Mouse (Mus musculus) retina, embryonic 14.5 days (tissue): ENCODE measurements around the gene Tgfb1.

Experiments
- DNase-seq: peaks from one replicate; pipeline ENCODE4 v3.0.0-alpha.2; 2015; ENCODE audit warnings: low spot score

The Tgfb1 gene

DNA sequence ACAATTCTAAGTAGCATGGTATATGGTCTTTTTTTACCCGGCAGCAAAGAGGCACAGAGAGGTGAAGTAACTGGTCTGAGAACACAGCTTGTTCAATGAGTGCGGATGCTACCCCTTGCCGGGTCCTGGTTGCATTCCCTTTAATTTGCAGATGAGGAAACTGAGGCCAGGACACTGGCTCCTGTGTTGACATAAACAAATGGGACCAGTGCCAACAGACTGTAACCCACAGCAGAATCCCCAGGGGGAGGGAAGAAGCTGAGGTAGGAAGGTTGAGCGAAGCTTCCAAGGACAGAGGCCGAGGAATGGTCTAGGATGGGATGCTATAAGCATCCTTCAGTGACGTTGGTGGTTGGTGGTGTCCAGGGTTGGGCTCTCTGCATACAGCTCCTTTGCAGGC lies 11.4 kb upstream of the Tgfb1 start:
- no peak for DNase-seq

DNA sequence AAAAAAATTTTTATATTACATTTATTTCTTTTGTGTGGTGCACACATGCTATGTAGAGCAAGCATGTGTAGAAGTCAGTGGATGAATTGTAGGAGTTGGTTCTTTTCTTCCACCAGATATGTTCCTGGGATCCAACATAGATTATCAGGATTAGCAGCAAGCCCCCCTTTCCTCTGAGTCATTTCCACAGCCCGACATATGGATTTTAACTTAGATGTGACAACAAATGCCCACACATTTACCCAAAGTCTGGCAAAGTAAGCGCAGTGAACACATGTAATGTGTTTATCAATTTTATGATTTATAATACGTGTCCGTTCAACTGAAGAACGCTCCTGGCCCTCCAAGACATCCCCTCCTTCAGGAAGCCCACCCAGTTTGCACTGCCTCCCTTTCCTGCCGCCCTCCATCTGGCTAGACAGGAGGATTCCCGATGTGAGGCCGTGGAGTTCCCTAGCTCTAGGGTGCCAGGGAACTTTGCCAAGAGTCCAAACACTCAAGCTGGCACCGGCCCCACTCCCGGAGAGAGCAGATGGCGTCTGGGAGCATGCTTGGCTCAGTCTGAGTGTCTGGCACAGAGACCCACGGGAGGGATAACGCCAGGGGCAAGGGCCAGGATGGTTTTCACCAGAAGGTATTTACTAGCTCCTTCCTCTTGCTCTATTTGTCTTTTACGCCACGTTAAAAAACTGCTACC lies 10.6 kb upstream of the Tgfb1 start:
- no peak for DNase-seq

DNA sequence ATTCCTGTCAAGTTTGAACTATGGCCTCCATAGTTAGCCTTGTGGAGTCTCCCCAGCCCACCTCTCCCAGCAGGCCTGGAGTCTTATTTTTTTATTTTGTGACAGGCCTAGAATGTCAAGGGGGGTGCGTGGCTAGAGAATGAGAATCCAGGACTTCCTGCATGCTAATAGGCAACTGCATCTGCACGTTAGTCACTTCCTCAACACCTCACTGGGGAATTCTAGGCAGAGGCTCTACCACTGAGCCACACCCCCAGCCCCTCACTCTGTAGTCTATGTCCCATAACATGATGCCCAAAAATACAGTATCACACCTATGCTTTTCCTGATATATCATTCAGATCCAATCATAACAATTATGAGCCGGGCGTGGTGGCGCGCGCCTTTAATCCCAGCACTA lies 9.8 kb upstream of the Tgfb1 start:
- no peak for DNase-seq

DNA sequence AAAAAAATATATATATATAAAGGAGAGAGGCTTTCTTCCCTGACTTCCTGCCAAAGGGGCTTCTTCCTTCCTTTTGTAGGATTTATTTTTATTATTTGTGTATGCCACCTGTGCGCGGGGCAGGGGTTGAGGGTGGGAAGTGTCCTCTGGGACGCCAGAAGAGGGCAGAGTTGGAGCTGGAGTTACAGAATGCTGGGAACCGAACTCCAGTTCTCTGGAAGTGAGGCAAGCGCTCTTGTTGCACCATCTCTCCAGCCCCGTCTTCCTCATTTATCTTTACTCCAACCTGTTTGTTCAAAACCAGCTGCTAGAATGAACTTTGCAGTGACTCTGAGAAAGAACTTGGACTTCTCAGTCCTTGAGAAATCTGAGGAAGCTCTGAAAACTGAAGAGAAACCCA lies 6.8 kb upstream of the Tgfb1 start:
- DNase-seq = no peak

DNA sequence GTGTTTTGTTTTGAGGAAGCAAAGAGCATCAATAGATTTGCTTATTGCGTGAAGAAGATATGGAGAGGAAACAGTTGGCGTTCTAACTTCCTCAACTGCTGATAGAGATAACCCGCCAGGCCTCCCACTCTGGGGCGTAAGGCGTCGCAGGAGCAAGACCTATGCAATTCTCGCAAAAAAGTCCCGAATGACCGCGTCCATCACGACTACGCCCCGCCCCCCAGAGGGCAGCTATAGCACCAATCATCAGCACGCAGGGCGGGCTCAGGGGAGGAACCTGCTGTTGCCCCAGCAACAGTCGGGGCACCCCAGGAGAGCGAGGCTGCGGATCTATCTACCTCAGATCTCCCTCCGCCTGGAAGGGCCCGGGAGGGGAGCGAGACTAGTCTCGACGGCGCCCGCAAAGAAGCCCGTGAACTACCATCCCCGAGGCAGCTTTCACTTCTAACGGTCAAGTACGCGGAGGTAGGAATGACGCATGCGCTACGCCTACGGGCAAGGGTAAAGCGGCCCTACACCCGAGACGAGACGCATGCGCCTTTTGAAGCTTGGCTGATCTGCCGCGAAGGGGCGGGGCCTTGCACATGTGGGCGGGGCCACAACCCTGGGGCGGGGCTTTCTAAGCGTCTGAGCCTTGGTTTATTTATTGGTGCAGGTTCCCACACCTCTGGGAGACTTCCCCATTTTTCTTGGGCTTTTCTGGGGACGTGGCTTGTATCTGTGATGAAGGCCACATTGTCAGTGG lies 6.1 kb upstream of the Tgfb1 start, which contains the start of gene B9d2:
TSS of gene B9d2 (plus strand) at position 267 of the 745 bp plus-strand sequence.
- peak; percentile 97 for DNase-seq

GRCm38 (mm10) chr7:25681341-25682231 lies 5.2 kb upstream of the Tgfb1 start:
- no peak for DNase-seq

DNA sequence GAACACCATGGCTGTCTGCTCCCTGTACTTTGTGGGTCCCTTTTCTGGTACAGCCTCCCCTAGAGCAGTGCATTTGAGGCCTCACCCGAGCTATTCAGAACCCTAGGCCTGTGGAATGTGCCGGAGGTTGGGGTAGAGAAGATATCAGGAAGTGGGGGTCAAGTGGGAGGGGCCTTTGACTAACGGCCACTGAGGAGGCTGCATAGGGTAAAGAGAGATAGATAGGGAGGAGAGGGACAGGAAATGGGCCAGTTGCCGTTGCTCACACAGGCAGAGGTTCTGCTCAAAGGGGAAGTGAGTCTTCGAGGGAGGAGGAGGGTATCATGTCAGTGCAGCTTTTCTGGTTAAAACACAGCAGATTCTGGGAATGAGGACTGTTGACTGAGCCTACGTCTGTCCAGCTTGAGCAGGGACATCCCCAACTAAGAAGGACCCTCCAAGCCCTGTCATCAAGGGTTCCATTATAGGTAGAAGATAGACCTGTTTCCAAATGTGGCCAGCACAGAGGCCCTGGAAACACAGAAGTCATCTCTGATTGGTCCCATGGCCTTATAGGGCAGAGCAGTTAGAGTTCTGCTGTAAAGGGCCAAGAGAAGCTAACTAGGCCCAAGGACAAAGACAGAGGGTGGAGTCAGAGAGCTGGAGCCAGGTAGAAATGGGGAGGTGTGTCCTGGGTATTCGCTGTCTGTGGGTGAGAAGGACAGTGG lies 3.2 kb upstream of the Tgfb1 start:
- no peak for DNase-seq

DNA sequence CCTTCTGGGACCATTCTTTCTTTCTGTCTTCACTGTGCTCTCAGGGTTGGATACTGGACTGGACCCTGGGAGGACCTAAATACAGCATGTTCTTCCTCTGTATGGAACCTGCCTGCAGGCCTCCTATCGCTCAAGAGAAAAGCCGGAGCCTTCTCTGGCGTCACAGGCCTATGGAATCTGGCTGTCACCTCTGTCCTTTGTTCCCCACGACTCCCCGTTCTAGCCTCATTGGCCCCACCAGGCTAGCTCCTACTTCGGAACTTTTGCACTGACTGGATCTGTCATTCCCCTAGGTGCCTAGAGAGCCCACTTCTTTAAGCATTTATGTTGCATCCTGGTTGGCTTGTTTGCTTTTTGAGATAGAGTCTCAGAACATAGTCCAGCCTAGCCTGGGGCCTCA lies 2.1 kb upstream of the Tgfb1 start:
- no peak for DNase-seq

- no peak for DNase-seq
These were observed 804 bp upstream of the Tgfb1 start for GRCm38 (mm10) chr7:25685926-25686470.

DNA sequence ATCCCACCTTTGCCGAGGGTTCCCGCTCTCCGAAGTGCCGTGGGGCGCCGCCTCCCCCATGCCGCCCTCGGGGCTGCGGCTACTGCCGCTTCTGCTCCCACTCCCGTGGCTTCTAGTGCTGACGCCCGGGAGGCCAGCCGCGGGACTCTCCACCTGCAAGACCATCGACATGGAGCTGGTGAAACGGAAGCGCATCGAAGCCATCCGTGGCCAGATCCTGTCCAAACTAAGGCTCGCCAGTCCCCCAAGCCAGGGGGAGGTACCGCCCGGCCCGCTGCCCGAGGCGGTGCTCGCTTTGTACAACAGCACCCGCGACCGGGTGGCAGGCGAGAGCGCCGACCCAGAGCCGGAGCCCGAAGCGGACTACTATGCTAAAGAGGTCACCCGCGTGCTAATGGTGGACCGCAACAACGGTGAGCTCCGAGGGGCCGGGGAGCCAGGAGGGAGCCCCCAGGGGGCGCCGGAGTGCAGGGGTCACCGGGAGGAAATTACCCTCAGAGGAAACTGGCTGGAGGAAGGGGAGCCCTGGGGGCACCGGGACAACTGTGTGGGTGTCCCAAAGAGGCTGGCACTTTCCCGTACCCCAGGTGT lies 1.1 kb downstream of the Tgfb1 start:
- DNase-seq = peak; percentile 52

GRCm38 (mm10) chr7:25688810-25689586 lies 2.2 kb downstream of the Tgfb1 start:
- peak; percentile 53 for DNase-seq

- DNase-seq = no peak
These were observed 2.8 kb downstream of the Tgfb1 start for GRCm38 (mm10) chr7:25689603-25690021.

- DNase-seq = no peak
These were observed 3.2 kb downstream of the Tgfb1 start for GRCm38 (mm10) chr7:25690051-25690450.

DNA sequence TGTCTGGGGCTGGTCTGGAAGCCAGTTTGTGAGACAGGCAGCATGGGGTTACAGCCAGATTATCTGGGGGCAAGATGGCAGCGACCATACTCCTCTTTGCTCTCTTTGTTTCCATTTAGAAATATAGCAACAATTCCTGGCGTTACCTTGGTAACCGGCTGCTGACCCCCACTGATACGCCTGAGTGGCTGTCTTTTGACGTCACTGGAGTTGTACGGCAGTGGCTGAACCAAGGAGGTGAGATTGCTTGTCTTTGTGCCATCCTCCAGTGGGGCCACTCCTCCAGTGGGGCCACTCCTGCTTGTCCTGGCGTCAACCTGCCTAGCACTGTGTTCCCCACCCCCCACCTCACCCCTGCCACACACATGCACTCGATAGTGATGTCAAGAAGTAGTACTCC lies 7.3 kb downstream of the Tgfb1 start:
- DNase-seq = no peak

DNA sequence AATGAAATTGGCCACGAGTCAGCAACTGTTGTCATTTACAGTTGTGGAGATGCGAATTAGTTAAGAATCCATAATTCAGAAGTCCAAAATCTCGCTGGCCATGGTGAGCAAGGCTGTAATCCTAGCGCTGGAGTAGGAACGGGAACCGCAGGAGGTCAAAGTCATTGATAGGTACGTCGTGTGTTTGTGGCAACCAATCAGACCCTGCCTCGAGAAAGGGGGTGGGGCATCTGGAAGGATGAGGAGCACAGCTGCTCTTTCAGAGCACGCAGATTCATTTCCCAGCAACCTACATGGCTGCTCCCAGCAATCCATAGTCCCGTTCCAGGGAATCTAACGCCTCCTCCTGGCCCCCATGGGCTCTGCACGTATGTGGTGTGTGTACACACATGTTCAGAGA lies 13.0 kb downstream of the Tgfb1 start:
- no peak for DNase-seq

DNA sequence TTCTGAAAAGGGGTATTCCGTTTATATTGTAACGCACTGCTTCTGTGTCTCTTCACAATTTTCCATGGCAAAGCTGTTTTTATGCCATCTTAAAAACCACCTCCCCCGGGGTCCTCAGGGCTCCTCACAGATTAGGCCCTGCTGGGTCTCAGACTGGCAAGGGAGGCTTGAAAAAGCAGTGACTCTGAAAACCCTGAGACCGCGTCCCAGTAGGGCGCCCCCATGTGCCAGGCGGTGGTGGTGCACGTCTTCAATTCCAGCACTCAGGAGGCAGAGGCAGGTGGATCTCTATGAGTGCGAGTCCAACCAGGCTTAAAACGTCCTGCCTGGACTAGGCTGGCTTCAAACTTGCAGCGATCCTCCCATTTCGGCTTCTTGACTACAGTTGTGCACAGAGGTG lies 13.9 kb downstream of the Tgfb1 start:
- no peak for DNase-seq

DNA sequence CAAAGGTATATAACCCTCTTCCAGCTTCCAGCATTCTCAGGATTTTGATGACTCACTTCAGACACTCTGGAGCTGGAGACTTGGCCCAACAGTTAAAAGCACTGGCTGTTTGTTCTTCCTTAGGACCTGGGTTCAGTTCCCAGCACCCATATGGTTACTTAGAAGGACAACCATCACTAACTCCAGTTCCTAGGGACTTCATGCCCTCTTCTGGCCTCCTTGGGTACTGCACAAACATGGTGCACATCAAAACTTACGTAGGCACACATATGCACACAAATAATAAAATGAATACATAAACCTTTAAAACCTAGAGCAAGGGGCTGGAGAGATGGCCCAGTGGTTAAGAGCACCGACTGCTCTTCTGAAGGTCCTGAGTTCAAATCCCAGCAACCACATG lies 15.5 kb downstream of the Tgfb1 start:
- DNase-seq = no peak

DNA sequence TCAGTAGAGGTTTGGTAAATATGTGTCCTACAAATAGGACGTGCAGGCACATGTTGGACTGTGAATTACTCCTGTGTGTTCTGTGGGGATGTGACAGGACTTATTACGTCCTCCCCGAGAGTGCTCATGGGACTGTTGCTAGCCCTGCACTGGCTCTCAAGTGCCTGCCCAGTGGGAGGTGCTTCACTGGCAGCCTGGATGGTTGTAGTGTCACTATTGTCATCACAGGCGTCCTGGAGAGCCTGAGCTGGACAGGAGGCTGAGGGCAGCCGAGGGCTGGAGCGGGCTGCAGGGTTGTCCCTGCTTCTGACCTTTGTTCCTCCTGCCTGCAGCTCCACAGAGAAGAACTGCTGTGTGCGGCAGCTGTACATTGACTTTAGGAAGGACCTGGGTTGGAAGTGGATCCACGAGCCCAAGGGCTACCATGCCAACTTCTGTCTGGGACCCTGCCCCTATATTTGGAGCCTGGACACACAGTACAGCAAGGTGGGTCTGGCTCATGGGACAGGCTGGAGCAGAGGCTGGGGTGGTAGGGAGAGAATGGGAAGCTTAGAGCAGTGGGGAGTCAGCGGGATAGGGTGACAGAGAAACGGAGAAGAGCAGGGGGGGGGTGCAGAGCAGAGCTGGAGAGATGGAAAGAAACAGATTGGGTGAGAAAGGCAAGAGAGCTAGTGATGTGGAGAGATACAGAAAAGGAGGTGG lies 17.1 kb downstream of the Tgfb1 start:
- DNase-seq = no peak

- no peak for DNase-seq
These were observed 18.0 kb downstream of the Tgfb1 start for GRCm38 (mm10) chr7:25704716-25705364.
